In the genomic region with DNA sequence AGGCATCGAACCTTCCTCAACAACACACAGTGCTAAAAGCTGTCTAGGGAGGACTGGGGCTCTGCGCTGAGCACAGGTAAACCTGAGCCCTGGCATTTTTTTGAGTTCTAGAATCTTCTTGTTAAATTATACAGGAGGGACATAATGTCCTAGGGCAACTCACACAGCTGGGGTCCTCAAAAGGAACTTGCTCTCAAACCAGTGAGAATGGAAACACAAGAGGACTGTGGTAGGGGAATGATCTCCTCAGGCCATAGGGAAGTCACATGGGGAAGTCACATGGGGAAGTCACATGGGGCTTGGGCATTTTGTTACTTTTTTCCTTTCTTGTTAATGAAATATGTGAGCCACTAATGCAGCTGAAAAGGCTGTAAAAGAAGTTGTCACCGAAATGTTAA, we compare ENCODE assay signal across 12 mouse cellular contexts.
DNase-seq lines count a peak whose midpoint lies in the region; ATAC-seq and TF ChIP-seq lines count a peak whose summit lies in the region.
"Had no signal": no experiment of that assay in that cellular context is flagged by ENCODE, and none has a peak within 500 bp of the region (broad histone marks: within the 10 kb centered on the region; RNA-seq: fewer than 3 reads in every experiment).

No protein-coding gene starts in this region.

- no peak overlapping the region for H3K4me2 ChIP-seq in forebrain, postnatal 0 days (ENCODE audit: low read depth)
- no peak overlapping the region for H3K4me2 ChIP-seq in midbrain, embryonic 16.5 days (ENCODE audit: low read length)
- H3K4me2 ChIP-seq: heart, embryonic 15.5 days had no signal

- TF ChIP-seq CTCF in layer of hippocampus, adult 2 months (conservative IDR thresholded peaks at IDR 0.05): no peak
- no peak for TF ChIP-seq CTCF in bone marrow macrophage, adult 2 months (IDR thresholded peaks at IDR 0.05; ENCODE audit: low read depth, low read length)
- no peak for TF ChIP-seq CTCF in forebrain, postnatal 0 days (IDR thresholded peaks at IDR 0.05; ENCODE audit: low read depth)

- peaks cover 33% of the 10 kb centered on the region for H3K4me1 ChIP-seq in bone marrow macrophage, adult 2 months (ENCODE audit: control insufficient read depth, insufficient read depth, low read length)
- no peaks in the 10 kb centered on the region for H3K4me1 ChIP-seq in forebrain, postnatal 0 days (ENCODE audit: insufficient read depth)
- H3K4me1 ChIP-seq in midbrain, embryonic 16.5 days (ENCODE audit: control insufficient read depth, insufficient read depth, low read length): peaks cover 20% of the 10 kb centered on the region

- TF ChIP-seq POLR2A in bone marrow macrophage, adult 2 months (IDR thresholded peaks at IDR 0.05; ENCODE audit: borderline replicate concordance, low read depth, low read length): no peak

- peak overlapping the region; percentile 2; the same call in 1 of the 2 replicates for H3K27ac ChIP-seq in layer of hippocampus, adult 2 months
- H3K27ac ChIP-seq in bone marrow macrophage, adult 2 months (ENCODE audit: insufficient read depth, low read depth, low read length): peak overlapping the region; percentile 89
- H3K27ac ChIP-seq in forebrain, postnatal 0 days (ENCODE audit: low read depth, low read length): no peak overlapping the region
- H3K27ac ChIP-seq in midbrain, embryonic 16.5 days (ENCODE audit: low read length): no peak overlapping the region
- H3K27ac ChIP-seq: heart, embryonic 15.5 days had no signal

- no peak overlapping the region for H3K9ac ChIP-seq in forebrain, postnatal 0 days
- no peak overlapping the region for H3K9ac ChIP-seq in midbrain, embryonic 16.5 days (ENCODE audit: low read depth, low read length)
- H3K9ac ChIP-seq: heart, embryonic 15.5 days; liver, postnatal 0 days had no signal

- no peaks in the 10 kb centered on the region for H3K9me3 ChIP-seq in forebrain, postnatal 0 days (ENCODE audit: low read length)
- H3K9me3 ChIP-seq in midbrain, embryonic 16.5 days (replicated peaks; ENCODE audit: control insufficient read depth, low read length, poor library complexity, severe bottlenecking): no peaks in the 10 kb centered on the region
- H3K9me3 ChIP-seq: heart, embryonic 15.5 days had no signal

- DNase-seq in layer of hippocampus, adult 2 months (ENCODE audit: low spot score in 2 of 2): no peak
- DNase-seq in layer of hippocampus, adult 8-10 months (ENCODE audit: low spot score in 2 of 2): no peak
- DNase-seq in forebrain, postnatal 0 days: no peak
- DNase-seq in spleen, postnatal 10 days (ENCODE audit: low spot score in 2 of 2): no peak
- no peak for DNase-seq in adrenal gland, postnatal 14 days
- no peak for DNase-seq in adrenal gland, postnatal 4 days (ENCODE audit: low spot score in 2 of 2)
- DNase-seq: cerebellum, postnatal 36 days; kidney, adult 11 months; liver, postnatal 0 days had no signal

- no peak overlapping the region for H3K4me3 ChIP-seq in layer of hippocampus, adult 2 months
- no peak overlapping the region for H3K4me3 ChIP-seq in bone marrow macrophage, adult 2 months (ENCODE audit: insufficient read depth, low read length)
- H3K4me3 ChIP-seq in forebrain, postnatal 0 days (ENCODE audit: low read depth, low read length): no peak overlapping the region
- H3K4me3 ChIP-seq in midbrain, embryonic 16.5 days (ENCODE audit: low read depth, low read length): no peak overlapping the region
- H3K4me3 ChIP-seq: heart, embryonic 15.5 days had no signal

- WGBS in forebrain, postnatal 0 days: 28% methylated on average over 3 of the region's 3 CpGs
- 41% methylated on average over 3 of the region's 3 CpGs for WGBS in midbrain, embryonic 16.5 days

- ATAC-seq in forebrain, postnatal 0 days: peak; percentile 25; the same call in 1 of the 2 replicates
- 0 out of 2 replicates have a peak, but pooled peaks have one; percentile 3 for ATAC-seq in midbrain, embryonic 16.5 days
- ATAC-seq: liver, postnatal 0 days had no signal

- H3K27me3 ChIP-seq in forebrain, postnatal 0 days (ENCODE audit: insufficient read depth, low read length): no peaks in the 10 kb centered on the region
- H3K27me3 ChIP-seq in midbrain, embryonic 16.5 days (ENCODE audit: control insufficient read depth, insufficient read depth, low read depth, low read length): no peaks in the 10 kb centered on the region

- H3K36me3 ChIP-seq in forebrain, postnatal 0 days (ENCODE audit: insufficient read depth): no peaks in the 10 kb centered on the region
- H3K36me3 ChIP-seq in midbrain, embryonic 16.5 days (ENCODE audit: control insufficient read depth, insufficient read depth, low read length): no peaks in the 10 kb centered on the region
- H3K36me3 ChIP-seq: heart, embryonic 15.5 days had no signal

Comparison
In these comparisons a context has a peak if more than half of its experiments do, and no peak if none do; other contexts are left out.
1. H3K27ac ChIP-seq: peak in layer of hippocampus, adult 2 months (single experiment) and bone marrow macrophage, adult 2 months (single experiment); none in forebrain, postnatal 0 days (single experiment) and midbrain, embryonic 16.5 days (single experiment).